In the genomic region with DNA sequence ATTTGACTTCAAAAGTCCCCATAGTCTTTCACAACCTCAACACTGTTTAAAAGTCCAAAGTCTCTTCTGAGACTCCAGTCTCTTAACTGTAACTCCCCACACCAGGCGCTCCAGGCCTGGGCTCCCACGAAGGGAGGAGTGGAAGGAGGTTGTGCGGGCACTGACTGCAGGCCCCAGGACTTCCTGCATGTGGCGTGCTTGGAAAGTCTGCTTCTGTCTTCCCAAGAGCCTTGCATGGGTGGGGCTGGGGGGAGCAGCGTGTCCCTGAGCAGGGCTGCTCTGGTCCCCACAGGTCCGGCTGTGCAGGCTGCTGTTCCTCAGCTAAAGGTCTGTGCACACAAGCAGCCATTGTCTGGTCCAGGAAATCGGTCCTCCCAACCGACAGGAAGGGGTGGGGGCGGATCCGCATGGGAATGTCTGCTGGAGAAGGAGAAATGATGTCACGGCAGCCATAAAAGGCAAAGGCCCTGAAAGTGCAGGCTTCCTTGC, we compare ENCODE assay signal across 8 mouse cellular contexts. TPM values are rescaled to one million over a fixed set of nuclear protein-coding genes. Genes with fewer than 3 reads are reported as not detected.
DNase-seq lines count a peak whose midpoint lies in the region; ATAC-seq and TF ChIP-seq lines count a peak whose summit lies in the region.

No protein-coding gene starts in this region.

- H3K27me3 ChIP-seq in forebrain, postnatal 0 days (ENCODE audit: insufficient read depth, low read length): no peaks in the 10 kb centered on the region
- no peaks in the 10 kb centered on the region for H3K27me3 ChIP-seq in hindbrain, embryonic 13.5 days
- H3K27me3 ChIP-seq in limb, embryonic 14.5 days (ENCODE audit: control insufficient read depth, insufficient read depth, low read length): no peaks in the 10 kb centered on the region
- H3K27me3 ChIP-seq in midbrain, embryonic 16.5 days (ENCODE audit: control insufficient read depth, insufficient read depth, low read depth, low read length): no peaks in the 10 kb centered on the region

- ATAC-seq in frontal cortex, adult (ENCODE audit: low TSS enrichment): peak; percentile 62
- ATAC-seq in forebrain, postnatal 0 days: peak; percentile 48
- no peak for ATAC-seq in hindbrain, embryonic 13.5 days (ENCODE audit: low FRiP score)
- ATAC-seq in limb, embryonic 14.5 days (ENCODE audit: low FRiP score, low read depth): peak; percentile 63
- 0 out of 2 replicates have a peak, but pooled peaks have one; percentile 28 for ATAC-seq in midbrain, embryonic 16.5 days
- ATAC-seq in megakaryocyte progenitor cell, adult 5-6 weeks (replicated peaks; ENCODE audit: poor library complexity): no peak

- TF ChIP-seq CTCF in forebrain, postnatal 0 days (IDR thresholded peaks at IDR 0.05; ENCODE audit: low read depth): 0 out of 2 replicates have a peak, but pooled peaks have one; percentile 2

- H3K27ac ChIP-seq in forebrain, postnatal 0 days (ENCODE audit: low read depth, low read length): 0 out of 2 replicates have a peak overlapping the region, but pooled peaks have one; percentile 45
- H3K27ac ChIP-seq in hindbrain, embryonic 13.5 days: 0 out of 2 replicates have a peak overlapping the region, but pooled peaks have one; percentile 36
- peak overlapping the region; percentile 61 for H3K27ac ChIP-seq in limb, embryonic 14.5 days (replicated peaks; ENCODE audit: low read depth, low read length)
- no peak overlapping the region for H3K27ac ChIP-seq in midbrain, embryonic 16.5 days (ENCODE audit: low read length)

- DNase-seq in frontal cortex, postnatal 14 days (ENCODE audit: low spot score in 2 of 2): no peak
- no peak for DNase-seq in forebrain, postnatal 0 days
- DNase-seq in limb, embryonic 14.5 days (ENCODE audit: low spot score): peak; percentile 30
- no peak for DNase-seq in thymus, postnatal 36 days

- no peaks in the 10 kb centered on the region for H3K9me3 ChIP-seq in forebrain, postnatal 0 days (ENCODE audit: low read length)
- 0 out of 2 replicates have a peak, but pooled peaks cover 4% of the 10 kb centered on the region for H3K9me3 ChIP-seq in hindbrain, embryonic 13.5 days
- no peaks in the 10 kb centered on the region for H3K9me3 ChIP-seq in limb, embryonic 14.5 days (ENCODE audit: control insufficient read depth, low read length)
- no peaks in the 10 kb centered on the region for H3K9me3 ChIP-seq in midbrain, embryonic 16.5 days (replicated peaks; ENCODE audit: control insufficient read depth, low read length, poor library complexity, severe bottlenecking)

- H3K9ac ChIP-seq in forebrain, postnatal 0 days: no peak overlapping the region
- H3K9ac ChIP-seq in hindbrain, embryonic 13.5 days: no peak overlapping the region
- H3K9ac ChIP-seq in limb, embryonic 14.5 days (ENCODE audit: low read depth, low read length, severe bottlenecking): no peak overlapping the region
- no peak overlapping the region for H3K9ac ChIP-seq in midbrain, embryonic 16.5 days (ENCODE audit: low read depth, low read length)

- 64% methylated on average over 11 of the region's 11 CpGs for WGBS in forebrain, postnatal 0 days
- 43% methylated on average over 11 of the region's 11 CpGs for WGBS in hindbrain, embryonic 13.5 days
- 54% methylated on average over 10 of the region's 11 CpGs for WGBS in limb, embryonic 14.5 days
- 59% methylated on average over 11 of the region's 11 CpGs for WGBS in midbrain, embryonic 16.5 days

- TF ChIP-seq POLR2A in limb, embryonic 14.5 days (IDR thresholded peaks at IDR 0.05; ENCODE audit: borderline replicate concordance, extremely low read depth, insufficient read depth, insufficient read length): no peak

- no peak overlapping the region for H3K4me3 ChIP-seq in forebrain, postnatal 0 days (ENCODE audit: low read depth, low read length)
- H3K4me3 ChIP-seq in hindbrain, embryonic 13.5 days: no peak overlapping the region
- no peak overlapping the region for H3K4me3 ChIP-seq in limb, embryonic 14.5 days (replicated peaks; ENCODE audit: low read length)
- no peak overlapping the region for H3K4me3 ChIP-seq in midbrain, embryonic 16.5 days (ENCODE audit: low read depth, low read length)

- no peak overlapping the region for H3K4me2 ChIP-seq in forebrain, postnatal 0 days (ENCODE audit: low read depth)
- H3K4me2 ChIP-seq in hindbrain, embryonic 13.5 days: no peak overlapping the region
- H3K4me2 ChIP-seq in limb, embryonic 14.5 days (replicated peaks; ENCODE audit: low read depth, low read length, severe bottlenecking): no peak overlapping the region
- H3K4me2 ChIP-seq in midbrain, embryonic 16.5 days (ENCODE audit: low read length): no peak overlapping the region

- no peaks in the 10 kb centered on the region for H3K36me3 ChIP-seq in forebrain, postnatal 0 days (ENCODE audit: insufficient read depth)
- no peaks in the 10 kb centered on the region for H3K36me3 ChIP-seq in hindbrain, embryonic 13.5 days
- no peaks in the 10 kb centered on the region for H3K36me3 ChIP-seq in limb, embryonic 14.5 days (ENCODE audit: control insufficient read depth, insufficient read depth, low read length)
- no peaks in the 10 kb centered on the region for H3K36me3 ChIP-seq in midbrain, embryonic 16.5 days (ENCODE audit: control insufficient read depth, insufficient read depth, low read length)

- H3K4me1 ChIP-seq in forebrain, postnatal 0 days (ENCODE audit: insufficient read depth): no peaks in the 10 kb centered on the region
- H3K4me1 ChIP-seq in hindbrain, embryonic 13.5 days (replicated peaks): 0 out of 2 replicates have a peak, but pooled peaks cover under 1% of the 10 kb centered on the region
- H3K4me1 ChIP-seq in limb, embryonic 14.5 days (ENCODE audit: control insufficient read depth, insufficient read depth, low read length): no peaks in the 10 kb centered on the region
- peaks cover 2% of the 10 kb centered on the region; the same call in 1 of the 2 replicates for H3K4me1 ChIP-seq in midbrain, embryonic 16.5 days (ENCODE audit: control insufficient read depth, insufficient read depth, low read length)

RNA-seq across cellular contexts. Expression of a gene that starts 48.7 kb away (rescaled TPM):
- total RNA-seq in forebrain, postnatal 0 days (2014; rRNA removed): 108 and 123 TPM in 2 replicates
- polyA plus RNA-seq in forebrain, postnatal 0 days (2015; fragmentation: Nextera tagmentation; extraction: Ambion mirVana): 57.9 and 73.2 TPM in 2 replicates
- polyA plus RNA-seq in hindbrain, embryonic 13.5 days (2015; fragmentation: Nextera tagmentation; extraction: Ambion mirVana): 46.7 and 49.2 TPM in 2 replicates
- 11.4 and 16.0 TPM in 2 replicates for polyA plus RNA-seq in limb, embryonic 14.5 days (2012; rRNA removed)
- polyA plus RNA-seq in limb, embryonic 14.5 days (2014; fragmentation: Nextera tagmentation; extraction: Ambion mirVana): 18.2 and 21.0 TPM in 2 replicates
- 41.6 and 50.3 TPM in 2 replicates for polyA plus RNA-seq in midbrain, embryonic 16.5 days (2015; fragmentation: Nextera tagmentation; extraction: Ambion mirVana)
- total RNA-seq in megakaryocyte progenitor cell, adult 5-6 weeks (2015): 0.05 and 0.59 TPM in 2 replicates
- total RNA-seq in megakaryocyte progenitor cell, adult 5-6 weeks (2017): 0.04 and 0.51 TPM in 2 replicates

Comparison
In these comparisons a context has a peak if more than half of its experiments do, and no peak if none do; other contexts are left out.
1. ATAC-seq: peak in frontal cortex, adult (single experiment), forebrain, postnatal 0 days (single experiment), limb, embryonic 14.5 days (single experiment) and midbrain, embryonic 16.5 days (single experiment); none in hindbrain, embryonic 13.5 days (single experiment) and megakaryocyte progenitor cell, adult 5-6 weeks (single experiment).